Mouse (Mus musculus): ENCODE results near the gene Myo18b.

Gene Myo18b

GRCm38 (mm10) chr5:112667153-112667552 is 229.0 kb downstream of the Myo18b start:
- DNase-seq = no peak

DNA sequence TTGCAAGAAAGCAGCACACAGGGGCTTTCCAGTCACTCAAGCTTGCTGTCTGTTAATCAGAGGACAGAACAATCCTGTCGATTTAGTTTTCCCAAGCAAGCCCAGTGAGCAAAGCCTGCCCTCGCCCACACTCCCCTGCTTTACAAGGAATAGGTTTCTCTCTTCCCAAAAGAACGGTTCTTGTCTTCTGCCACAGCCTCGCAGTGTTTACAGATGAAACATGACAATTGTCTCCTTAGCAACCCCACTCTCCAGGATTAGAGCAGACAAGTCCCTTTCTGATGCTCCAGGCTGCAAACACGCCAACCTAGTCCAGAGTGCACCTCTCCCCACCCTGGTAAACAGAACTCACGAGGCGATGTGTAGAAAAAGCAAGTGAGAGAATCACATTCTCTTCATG is 230.5 kb downstream of the Myo18b start:
- no peak for DNase-seq

- DNase-seq = no peak
Measured at GRCm38 (mm10) chr5:112663701-112664100, 232.5 kb downstream of the Myo18b start.

- DNase-seq = no peak
Measured at GRCm38 (mm10) chr5:112660924-112661431, 235.2 kb downstream of the Myo18b start.

DNA sequence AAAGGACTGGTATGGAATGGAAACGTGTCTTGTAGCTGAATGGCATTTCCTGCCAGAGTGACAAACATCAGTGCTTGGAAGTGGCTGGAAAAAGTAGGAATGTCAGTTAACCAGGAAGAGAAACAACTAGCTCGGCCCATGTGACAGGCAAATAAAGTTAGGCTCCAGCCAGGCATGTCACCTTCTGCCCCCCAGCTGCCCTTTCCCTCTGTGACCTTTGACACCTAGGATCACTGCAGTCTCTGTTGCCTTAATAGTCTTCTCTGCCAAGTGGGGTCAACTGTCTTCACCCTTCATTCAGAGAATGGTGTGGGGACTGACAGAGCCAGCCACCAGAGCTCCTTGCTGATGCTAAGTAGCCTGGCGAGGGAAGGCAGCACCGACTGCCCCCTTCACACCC is 236.9 kb downstream of the Myo18b start:
- no peak for DNase-seq

GRCm38 (mm10) chr5:112656811-112657210 is 239.4 kb downstream of the Myo18b start:
- DNase-seq = no peak

DNA sequence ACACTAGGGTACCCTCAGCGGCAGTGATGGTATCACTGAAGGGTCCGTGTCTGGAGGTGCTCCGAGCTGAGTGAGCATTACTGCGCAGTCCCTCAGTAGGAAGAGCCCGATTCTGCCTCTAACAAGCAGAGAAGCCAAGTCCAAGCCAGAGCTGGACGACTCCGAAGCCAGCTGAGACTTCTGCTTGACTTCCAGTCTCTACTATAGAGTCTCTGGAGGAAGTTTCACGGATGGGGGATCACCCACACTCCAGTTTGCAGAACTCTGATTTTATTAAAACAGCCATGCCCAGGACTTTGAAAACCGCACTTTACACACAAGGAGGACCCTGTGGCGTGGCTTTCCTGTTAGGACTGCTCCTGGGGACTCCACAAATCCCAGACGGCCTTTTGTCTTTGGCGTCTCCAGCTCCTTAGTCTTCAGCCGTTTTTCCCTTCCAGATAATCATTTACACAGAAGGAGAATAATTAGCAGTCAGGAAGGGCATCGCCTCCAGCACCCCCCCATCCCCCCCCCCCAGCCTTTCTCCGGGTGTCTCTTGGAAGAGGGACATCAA is 240.1 kb downstream of the Myo18b start:
- DNase-seq = no peak

DNA sequence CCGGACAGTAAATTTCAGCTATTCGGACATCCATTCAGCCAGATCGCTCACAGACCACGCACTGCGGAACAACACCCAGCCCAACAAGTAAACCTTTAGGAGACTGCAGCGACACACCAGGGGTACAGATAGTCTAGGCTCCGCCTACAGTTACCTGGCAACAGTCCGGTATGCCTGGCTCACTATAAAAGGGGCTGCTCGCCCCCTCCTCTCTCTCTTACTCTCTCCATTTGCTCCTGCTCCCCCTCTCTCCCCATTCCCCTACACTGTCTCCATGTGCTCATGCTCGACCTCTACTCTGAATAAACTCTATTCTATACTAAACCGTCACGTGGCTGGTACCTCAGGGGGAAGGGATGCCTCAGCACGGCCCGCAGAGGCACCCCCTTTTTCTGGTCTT is 240.6 kb downstream of the Myo18b start:
- DNase-seq = no peak

DNA sequence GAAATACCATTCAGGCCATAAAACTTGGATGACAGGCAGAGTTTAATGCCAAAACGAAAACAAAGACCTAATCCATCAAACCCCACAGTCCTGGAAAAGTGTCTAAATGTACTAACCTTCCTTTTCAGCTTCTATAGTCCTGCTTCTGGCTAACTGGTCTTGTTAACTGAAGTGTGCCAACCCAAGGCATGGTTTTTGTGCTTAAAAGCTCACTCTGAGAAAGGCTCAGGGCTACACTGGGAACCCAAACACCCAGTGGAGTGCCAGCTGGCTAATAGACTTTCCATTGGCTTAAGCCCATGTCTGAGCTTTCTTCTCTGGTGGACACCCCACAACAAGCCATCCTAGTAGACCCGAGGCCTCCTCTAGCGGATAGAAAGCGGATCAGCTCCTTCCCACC is 244.1 kb downstream of the Myo18b start:
- no peak for DNase-seq

DNA sequence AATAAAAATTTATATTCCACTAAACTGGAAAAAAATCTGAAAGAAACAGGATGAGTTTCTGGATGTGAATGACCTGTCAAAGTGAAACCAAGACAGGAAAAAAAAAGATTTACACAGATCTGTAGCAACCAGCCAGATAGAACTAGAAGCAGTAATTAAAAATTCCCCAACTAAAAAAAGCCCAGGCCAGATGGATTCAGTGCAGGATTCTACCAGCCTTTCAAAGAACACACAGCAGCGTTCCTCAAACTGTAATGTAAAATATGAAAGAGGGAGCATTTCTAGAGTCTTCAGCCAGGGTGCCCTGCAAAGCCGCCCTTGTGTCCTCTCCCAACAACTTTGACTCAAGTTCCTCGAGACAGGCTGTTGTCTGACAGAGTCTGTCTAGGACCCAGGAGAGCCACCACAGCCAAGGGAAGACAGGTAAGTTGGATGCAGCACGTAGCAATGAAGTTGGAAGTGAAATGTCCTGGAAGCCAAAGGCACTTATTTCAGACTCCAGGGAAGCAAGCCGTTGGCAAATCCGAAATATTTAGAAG is 246.9 kb downstream of the Myo18b start:
- no peak for DNase-seq

GRCm38 (mm10) chr5:112646871-112647270 is 249.3 kb downstream of the Myo18b start:
- DNase-seq = no peak

DNA sequence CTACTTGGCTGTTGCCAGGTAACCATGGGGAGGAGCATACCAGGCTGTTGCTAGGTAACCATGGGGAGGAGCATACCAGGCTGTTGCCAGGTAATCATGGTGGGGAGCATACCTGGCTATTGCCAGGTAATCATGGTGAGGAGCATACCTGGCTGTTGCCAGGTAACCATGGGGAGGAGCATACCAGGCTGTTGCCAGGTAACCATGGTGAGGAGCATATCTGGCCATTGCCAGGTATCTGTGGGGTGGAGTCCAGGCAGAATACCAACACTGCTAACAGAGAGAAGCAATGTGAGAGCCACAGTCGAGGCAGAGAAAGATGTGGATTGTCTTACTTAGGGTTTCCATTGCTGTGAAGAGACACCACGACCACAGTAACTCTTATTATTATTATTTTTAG is 250.6 kb downstream of the Myo18b start:
- no peak for DNase-seq

DNA sequence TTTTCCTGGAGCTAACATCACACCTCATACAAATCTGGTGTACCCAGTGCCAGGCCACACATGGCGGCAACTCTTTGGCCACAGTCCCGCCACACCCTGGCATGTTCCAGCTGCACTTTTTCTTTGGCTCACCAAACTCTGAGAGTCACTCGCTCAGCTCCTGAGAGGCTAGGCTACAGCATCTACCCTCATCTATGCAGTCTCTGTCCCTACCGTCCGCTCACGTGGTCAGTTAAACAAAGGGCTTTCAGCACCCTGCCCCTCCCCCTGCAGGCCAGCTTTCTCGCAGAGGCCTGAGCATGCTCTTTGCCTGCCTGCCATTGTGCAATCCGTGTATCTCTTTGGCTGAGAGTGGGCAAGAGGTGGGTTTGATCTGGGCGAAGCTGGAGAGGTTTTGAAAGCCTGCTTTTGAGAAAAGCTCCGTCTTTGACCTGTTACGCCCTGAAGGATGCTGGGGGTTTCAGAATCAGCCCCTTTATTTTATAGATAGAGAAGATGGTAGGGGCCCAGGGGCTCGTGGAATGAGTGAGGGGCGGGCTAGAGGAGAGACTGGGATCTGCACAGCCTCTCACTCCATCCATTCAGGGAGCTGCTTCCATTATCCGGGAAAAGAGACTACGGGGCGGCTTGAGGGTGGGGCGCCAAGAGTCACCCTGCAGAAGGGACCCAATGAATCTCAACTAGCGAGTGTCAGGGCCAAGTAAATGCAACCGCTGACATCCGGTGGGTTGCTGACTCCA is 252.5 kb downstream of the Myo18b start:
- DNase-seq = peak; percentile 43 to 57

- no peak for DNase-seq
Measured at GRCm38 (mm10) chr5:112642731-112643130, 253.4 kb downstream of the Myo18b start.

DNA sequence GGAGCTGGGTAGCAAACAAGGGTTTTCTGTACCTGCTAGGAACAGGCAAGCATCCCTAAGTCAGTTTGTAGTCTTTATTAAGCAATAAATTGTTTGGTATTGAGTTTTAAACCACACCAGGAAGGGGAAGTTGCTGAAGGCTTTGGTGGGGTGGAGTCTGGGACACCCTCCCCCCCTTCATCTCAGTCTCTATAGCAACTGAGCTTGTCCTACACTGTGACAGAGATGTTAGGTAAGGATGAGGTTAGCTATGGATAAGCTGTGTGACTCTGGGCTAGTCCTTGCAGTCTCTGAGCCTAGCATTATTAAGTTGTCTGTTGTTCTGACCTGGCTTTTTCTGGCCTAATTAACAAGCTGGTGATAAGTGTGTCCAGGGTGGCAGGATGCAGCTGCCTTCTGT is 254.4 kb downstream of the Myo18b start:
- no peak for DNase-seq

- DNase-seq = no peak
Measured at GRCm38 (mm10) chr5:112641131-112641530, 255.0 kb downstream of the Myo18b start.

DNA sequence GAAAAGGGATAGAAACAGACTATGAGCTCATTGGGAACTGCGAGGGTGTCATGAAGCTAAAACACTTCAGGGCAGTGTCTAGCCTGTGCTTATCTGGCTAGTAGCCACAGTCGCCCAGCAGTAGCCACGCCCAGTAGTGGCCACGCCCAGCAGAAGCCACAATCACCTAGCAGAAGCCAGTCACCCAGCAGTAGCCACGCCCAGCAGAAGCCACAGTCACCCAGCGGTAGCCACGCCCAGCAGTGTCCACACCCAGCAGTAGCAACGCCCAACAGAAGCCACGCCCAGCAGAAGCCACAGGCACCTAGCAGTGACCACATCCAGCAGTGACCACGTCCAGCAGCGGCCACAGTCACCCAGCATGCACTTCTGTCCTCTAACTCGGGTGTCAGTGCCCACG is 255.5 kb downstream of the Myo18b start:
- peak; percentile 7 to 28 for DNase-seq
